Mouse (Mus musculus) liver, adult 2 months (tissue): ENCODE results near the gene Per2.

ENCODE experiments used
- CTCF ChIP-seq: fragments of 200-500 bp; IDR thresholded peaks from 2 replicates; pipeline ENCODE4 v1.5.1; 2011; ENCODE audit warnings: low read depth, low read length, control low read depth
- POLR2A ChIP-seq: fragments of 200-500 bp; IDR thresholded peaks from 2 replicates; pipeline ENCODE4 v1.6.1; 2011; ENCODE audit warnings: low read length, control low read depth; ENCODE audit not compliant: insufficient read depth; ENCODE audit errors: extremely low read depth

DNA sequence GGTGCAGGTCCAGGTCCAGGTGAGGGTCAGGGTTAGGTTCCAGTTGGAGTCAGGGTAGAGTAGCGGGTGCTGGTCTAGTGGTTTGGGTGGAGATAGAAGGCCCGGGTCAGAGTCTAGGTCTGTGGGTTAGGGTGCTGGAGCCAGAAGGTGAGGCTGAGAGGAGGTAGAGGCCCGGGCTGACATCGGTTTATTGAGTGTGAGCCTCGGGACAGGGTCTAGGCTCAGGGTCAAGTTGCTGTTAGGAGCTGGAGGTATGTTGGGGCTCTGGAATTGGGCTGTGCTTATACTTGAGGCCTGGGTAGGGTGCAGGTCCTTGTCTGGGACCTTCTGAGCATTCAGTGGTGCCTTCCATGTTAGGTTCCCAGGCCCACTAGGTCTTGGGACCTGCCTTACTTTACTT is 36.2 kb upstream of the Per2 start:
- no peak for TF ChIP-seq CTCF
- no peak for TF ChIP-seq POLR2A
